Mouse (Mus musculus): ENCODE measurements around the gene Il21r. TPM values are rescaled to one million over a fixed set of nuclear protein-coding genes. Genes with fewer than 3 reads are reported as not detected.

The Il21r gene
- total RNA-seq, 2 experiments from 2014 or later = 0.74 to 2.1 TPM

DNA sequence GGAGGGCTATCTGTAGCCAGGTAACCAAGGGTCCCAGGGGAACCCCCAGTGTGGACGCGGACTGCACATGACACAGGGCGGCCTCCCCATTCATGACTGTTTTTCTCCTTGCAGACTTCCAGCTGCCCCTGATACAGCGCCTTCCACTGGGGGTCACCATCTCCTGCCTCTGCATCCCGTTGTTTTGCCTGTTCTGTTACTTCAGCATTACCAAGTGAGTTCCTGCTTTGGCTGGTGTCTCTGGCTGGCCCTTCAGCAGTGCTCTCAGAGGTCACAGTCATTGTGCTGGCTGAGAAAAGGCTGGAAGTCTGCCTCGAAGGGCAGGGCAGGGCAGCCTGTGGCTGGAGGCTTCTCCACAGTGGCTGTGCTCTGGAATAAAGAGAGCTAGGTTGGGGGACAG, 30.5 kb upstream of the Il21r start:
- no peak for ATAC-seq (replicated peaks; ENCODE audit: low FRiP score, low TSS enrichment, poor library complexity, severe bottlenecking)

DNA sequence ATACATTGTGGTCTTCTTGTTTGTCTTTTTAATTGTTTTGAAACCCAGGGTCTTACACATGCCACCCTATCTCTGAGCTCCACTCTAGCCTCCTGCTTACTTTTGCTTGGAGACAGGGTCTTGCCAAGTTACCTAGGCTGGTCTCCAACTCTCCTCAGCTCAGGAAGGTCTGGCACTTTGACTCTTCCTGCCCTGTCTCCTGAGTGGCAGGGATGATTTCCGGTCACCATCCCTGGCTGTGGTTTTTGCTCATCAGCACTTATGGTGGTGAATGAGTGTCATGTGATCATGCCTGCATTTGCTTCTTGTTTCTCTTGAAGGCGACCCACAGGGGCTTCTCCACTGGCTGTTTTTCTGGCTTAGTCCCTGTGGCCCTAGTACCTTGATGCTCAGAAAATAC, 29.4 kb upstream of the Il21r start:
- no peak for ATAC-seq (replicated peaks; ENCODE audit: low FRiP score, low TSS enrichment, poor library complexity, severe bottlenecking)

DNA sequence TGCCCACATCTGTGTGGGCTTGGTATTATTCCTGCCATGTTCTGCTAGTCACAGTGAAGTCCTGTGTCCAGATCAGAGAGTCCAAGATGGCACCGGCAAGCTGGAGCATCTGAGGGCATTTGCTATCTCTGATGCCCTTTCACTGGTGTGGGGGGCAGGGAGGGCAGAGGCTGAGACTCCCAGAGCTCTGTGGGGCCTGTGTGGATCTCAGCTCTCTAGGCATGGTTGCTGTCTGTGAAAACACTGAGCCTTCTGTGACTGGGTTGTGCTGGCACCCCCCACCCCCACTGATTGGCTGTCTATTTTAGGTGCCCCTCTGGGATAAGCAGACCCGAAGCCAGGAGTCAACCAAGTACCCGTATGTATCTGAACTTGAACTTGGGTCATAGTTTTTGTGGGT, 28.4 kb upstream of the Il21r start:
- ATAC-seq (replicated peaks; ENCODE audit: low FRiP score, low TSS enrichment, poor library complexity, severe bottlenecking) = no peak

DNA sequence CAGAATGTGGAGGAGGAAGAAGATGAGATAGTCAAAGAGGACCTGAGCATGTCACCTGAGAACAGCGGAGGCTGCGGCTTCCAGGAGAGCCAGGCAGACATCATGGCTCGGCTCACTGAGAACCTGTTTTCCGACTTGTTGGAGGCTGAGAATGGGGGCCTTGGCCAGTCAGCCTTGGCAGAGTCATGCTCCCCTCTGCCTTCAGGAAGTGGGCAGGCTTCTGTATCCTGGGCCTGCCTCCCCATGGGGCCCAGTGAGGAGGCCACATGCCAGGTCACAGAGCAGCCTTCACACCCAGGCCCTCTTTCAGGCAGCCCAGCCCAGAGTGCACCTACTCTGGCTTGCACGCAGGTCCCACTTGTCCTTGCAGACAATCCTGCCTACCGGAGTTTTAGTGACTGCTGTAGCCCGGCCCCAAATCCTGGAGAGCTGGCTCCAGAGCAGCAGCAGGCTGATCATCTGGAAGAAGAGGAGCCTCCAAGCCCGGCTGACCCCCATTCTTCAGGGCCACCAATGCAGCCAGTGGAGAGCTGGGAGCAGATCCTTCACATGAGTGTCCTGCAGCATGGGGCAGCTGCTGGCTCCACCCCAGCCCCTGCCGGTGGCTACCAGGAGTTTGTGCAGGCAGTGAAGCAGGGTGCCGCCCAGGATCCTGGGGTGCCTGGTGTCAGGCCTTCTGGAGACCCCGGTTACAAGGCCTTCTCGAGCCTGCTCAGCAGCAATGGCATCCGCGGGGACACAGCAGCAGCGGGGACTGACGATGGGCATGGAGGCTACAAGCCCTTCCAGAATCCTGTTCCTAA, 27.3 kb upstream of the Il21r start:
- ATAC-seq (replicated peaks; ENCODE audit: low FRiP score, low TSS enrichment, poor library complexity, severe bottlenecking) = no peak

DNA sequence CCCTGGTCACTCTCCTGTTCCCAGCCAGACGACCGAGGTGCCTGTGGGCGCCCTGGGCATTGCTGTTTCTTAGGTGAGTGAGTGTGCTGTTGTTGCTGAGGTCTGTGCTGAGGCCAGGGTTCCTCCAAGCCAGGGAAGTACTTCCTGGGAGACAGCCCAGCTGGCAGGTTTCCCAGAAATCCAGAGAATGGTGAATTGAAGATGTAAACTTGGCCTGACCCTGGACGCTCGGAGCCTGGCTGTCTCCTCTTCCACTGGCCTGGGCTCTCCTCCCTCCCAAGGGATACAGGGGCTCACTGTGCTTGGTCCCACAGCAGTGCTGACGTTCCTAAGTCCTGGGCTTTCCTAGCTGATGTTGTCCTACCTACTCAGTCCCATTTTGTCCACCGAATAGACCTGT, 26.2 kb upstream of the Il21r start:
- ATAC-seq (replicated peaks; ENCODE audit: low FRiP score, low TSS enrichment, poor library complexity, severe bottlenecking) = no peak

DNA sequence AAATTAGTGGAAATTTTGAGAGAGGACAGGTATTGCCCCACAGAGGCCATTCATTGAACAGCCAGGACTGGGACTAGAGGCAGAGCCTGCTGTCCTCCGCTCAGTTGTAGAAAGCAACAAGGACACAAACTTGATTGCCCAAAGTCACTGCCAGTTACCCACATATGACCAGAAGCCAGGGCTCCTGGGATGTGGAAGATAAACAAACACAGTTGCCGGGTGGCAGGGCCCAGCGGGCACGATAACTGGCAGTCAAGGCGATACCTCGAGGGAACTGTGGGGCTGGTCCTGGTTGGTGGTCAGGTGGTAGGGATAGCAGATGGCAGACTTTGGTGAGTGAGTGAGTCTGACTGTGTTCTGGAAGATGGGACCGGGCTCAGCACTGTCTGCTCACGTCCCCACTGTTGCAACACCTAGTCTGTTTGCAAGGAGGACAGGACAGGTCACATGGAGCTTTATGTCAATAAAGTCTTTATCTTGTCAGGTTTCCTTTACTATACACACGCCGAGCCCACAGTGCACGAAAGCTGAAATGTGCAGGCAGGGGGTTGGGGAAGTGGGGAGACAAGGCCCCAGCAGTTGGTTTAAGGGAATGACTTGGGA, 25.6 kb upstream of the Il21r start:
- peak; percentile 82 for ATAC-seq (replicated peaks; ENCODE audit: low FRiP score, low TSS enrichment, poor library complexity, severe bottlenecking)

DNA sequence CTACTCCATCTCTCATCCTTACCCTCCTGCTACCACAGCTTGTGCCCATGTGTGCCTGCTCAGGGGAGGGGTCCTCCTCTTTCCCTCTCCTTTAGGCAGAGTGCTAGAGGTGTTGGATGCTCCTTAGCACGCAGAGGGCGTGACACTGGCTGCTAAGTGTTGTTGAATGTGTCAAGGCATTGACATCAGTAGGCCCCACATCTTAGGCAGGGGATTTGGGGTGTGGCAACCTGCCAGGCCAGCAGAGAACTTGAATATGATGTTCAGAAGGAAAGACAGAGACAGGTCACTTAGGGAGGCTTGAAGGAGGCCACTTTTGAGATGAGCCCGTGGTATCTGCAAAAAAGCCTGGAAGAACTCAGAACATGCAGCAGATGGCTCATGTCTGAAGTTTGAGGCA, 25.1 kb upstream of the Il21r start:
- no peak for ATAC-seq (replicated peaks; ENCODE audit: low FRiP score, low TSS enrichment, poor library complexity, severe bottlenecking)

DNA sequence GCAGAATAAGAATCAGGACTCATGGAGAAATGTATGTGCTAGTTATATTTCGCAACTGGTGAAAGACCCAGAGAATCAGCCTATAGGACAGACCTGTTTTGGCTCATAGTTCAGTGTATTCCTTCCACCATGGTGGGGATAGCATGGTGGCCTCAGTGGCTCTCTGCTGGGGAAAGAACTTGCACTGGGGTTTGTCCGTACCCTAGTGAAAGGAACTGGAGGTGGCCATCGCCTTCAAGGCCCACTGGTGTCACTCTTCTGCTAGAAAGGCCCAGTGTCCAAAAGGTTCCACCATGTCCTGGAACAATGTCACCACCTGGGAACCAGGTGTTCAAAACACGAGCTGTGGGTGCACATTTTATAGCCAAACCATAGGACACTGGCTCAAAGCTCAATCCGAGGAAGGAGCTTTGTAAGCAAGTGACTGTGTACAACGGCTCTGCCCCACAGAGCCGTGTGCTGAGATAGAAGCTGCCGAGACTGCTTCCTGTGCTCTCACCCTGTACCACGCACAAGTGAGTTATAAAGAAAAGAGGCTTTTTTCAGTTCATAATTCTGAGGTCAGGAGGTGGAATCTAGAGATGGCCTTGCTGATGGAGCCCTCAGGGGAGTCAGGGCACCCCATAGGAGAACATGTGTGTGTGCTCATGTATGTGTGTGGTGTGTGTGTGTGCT, 23.5 kb upstream of the Il21r start:
- ATAC-seq (replicated peaks; ENCODE audit: low FRiP score, low TSS enrichment, poor library complexity, severe bottlenecking) = no peak

DNA sequence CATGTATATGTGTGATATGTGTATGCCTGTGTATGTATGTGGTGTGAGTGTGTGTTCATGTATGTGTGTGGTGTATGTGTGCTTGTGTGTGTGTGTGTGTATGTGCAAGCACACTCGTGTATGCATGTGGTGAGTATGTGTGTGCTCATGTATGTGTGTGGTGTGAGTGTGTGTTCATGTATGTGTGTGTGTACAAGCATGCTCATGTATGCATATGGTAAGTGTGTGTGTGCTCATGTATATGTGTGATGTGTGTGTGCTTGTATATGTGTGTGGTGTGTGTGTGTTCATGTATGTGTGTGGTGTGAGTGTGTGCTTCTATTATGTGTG, 23.0 kb upstream of the Il21r start:
- no peak for ATAC-seq (replicated peaks; ENCODE audit: low FRiP score, low TSS enrichment, poor library complexity, severe bottlenecking)

DNA sequence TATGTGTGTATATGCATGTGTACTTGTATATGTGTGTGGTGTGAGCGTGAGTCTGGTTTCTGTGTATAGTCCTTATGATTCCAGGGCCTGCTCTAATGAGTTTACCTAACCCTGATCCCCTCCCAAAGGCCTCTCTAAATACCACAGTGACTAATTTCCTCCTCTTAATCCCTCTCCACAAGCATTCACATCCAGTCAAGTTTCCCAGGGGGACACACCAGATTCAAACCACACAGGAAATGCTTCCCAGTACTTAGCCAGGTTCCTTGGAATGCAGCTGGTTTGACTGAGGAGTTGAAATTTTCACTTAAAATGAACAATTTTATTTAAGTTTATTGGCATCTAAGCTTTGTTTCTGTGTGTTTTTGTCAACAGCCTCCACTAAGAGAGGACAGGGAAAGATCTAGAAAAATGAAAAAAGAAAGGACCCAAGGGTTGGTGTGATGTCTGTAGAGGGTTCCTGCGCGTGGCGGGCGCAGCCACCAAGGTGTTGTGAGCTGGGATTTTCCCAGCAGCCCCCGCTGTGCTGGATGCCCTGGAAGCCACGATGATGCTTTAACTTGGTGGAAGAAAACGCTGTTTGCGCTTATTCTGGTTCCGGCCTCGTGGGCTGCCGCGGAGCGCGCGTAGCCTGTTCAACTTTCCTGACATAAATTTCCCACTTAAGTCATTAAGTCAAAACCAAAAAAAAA, 22.5 kb upstream of the Il21r start:
- no peak for ATAC-seq (replicated peaks; ENCODE audit: low FRiP score, low TSS enrichment, poor library complexity, severe bottlenecking)

DNA sequence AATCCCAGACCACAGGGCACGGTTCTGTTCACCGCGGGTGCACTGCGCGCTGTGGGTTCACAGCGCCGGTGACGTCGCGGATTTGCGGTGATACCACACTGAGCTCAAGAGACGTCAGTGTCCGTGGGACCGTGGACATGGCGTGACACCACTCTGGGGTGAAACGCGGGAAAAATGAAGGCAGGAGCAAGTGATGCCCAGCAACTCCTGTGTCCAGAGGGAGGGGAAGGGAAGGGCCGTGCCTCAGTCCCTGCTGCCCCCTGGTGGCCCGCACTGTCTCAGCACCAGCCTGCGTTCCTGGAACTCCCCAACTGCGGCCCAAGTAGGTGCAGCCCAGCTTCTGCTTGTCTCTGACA, 21.9 kb upstream of the Il21r start:
- ATAC-seq (replicated peaks; ENCODE audit: low FRiP score, low TSS enrichment, poor library complexity, severe bottlenecking) = peak; percentile 74

DNA sequence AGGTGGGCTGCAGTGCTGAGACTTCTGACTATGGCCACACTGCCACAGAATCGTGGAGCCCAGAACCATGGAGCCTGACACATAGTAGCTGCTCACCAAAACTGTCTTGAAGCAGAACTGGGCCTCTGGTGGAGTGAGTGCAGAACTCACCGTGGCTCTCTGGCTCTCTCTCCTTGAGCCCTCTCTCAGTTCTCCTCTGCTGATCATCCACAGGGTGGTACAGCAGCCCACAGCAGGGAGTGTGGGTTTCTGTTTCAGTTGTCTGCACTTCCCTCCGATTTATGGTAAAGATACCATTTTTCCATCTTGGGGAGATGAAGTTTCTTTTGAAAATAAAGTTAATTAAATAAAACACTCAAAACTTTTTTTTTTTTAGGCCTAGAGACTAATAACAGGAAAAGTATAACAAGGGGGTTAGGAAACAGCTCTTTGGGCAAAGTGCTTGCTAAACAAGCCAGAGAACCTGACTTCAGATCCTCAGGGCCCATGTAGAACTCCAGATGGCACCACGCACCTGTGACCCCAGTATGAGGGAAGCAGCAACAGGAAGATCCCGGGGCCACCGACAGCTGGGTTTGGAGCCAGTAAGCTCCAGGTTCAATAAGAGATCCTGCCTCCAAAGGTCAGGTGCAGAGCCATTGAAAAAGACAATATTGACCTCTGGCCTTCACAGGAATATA, 19.8 kb upstream of the Il21r start:
- no peak for ATAC-seq (replicated peaks; ENCODE audit: low FRiP score, low TSS enrichment, poor library complexity, severe bottlenecking)

DNA sequence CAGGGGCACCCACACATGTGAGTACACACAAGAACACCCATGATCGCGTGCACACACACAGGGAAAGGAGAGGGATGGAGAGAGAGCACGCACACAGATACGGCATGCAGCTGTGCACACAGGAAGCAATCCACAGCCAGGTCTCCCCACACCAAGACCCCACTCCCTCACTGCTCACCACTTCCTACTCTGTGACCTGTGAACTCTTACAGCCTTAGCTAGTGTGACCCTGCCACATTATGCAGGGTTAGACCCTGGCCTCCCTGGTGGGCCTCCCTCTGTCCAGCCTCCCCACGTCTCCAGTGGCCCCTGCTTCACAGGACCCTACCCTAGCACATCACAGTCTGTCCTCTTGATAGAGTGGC, 19.2 kb upstream of the Il21r start:
- ATAC-seq (replicated peaks; ENCODE audit: low FRiP score, low TSS enrichment, poor library complexity, severe bottlenecking) = no peak

DNA sequence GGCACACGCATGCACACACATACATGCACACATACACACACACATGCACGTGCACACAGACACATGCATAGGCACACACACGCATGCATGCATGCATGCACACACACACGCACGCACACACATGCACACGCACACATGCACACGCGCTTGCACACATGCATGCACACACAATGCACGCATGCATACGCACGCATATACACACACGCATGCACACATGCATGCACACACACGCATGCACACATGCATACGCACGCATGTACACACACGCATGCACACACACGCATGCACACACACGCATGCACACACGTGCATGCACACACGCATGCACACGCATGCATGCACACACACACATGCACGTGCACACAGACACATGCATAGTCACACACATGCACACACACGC, 16.9 kb upstream of the Il21r start:
- no peak for ATAC-seq (replicated peaks; ENCODE audit: low FRiP score, low TSS enrichment, poor library complexity, severe bottlenecking)

DNA sequence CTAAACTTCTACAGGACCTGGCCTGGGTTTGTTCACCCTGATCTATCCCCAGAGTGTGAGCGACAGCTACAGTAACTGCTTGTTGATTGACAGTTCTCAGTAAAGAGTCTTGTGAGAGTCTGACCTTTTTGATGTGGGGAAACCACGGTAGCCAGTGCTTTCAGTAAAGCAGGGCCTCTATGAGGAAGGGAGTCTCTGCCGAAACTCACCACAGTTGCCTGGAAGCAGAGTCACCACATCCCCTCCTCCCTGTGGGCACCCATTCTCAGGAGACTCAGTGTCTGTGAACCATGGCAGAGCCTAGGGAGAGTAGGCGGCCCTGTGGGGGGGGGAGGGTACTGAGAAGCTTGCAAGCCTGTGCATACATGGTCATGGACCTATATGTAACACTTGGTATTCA, 14.5 kb upstream of the Il21r start:
- no peak for ATAC-seq (replicated peaks; ENCODE audit: low FRiP score, low TSS enrichment, poor library complexity, severe bottlenecking)

DNA sequence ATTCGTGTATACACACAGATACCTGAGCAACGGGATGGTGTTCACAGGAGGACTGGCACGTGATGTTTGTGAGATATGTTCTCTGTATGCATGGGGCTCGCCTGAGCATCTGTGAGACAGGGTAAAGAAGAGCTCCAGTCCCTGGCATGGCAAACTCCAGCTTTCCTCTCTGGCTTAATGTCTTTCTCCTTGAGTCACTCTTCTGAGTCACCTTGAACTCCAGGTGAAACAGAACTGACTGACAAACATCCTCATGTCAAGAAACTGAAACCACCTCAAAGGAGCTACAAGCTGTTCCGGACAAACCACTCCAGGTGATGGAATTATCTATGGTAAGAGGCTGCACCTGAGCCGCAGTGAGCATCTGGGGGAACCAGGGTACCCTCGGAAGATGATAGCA, 13.3 kb upstream of the Il21r start:
- no peak for ATAC-seq (replicated peaks; ENCODE audit: low FRiP score, low TSS enrichment, poor library complexity, severe bottlenecking)

DNA sequence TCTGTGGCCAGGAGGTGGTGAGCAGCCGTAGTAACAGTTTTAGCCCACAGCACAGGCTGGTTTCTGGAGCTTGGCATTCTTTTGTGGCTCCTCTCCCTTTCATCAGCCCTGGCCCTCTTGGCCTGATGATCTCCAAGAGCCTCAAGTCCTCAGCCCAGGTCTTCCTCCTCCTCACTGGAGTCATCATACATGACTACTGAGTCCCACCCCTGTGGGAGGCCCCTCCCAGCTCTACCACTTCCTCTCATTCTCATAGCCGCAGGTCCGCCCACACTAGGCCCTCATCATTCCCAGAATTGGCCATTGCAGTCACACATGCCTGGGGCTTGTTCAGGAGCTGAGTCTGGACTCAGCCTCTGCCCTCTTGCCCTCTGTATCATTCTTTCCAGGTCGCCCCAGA, 9.4 kb upstream of the Il21r start:
- ATAC-seq (replicated peaks; ENCODE audit: low FRiP score, low TSS enrichment, poor library complexity, severe bottlenecking) = 0 out of 2 replicates have a peak, but pooled peaks have one; percentile 29

DNA sequence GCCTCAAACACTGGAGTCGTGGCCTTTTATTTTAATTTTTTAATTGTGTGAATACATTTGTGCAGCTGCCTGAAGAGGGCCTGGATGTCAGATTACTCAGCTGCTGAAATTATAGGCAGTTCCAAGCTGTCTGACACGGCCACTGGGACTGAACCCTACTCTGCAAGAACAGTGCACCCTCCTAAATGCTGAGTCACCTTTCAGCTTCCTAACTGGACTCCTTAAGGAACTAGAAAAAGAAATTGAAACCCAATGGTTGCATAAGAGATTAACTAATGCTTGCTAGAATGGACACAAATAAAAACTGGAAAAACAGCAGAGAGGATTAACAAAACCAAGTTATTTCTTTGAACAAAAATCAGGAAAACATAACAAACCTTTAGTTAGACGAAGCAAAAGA, 6.8 kb upstream of the Il21r start:
- no peak for ATAC-seq (replicated peaks; ENCODE audit: low FRiP score, low TSS enrichment, poor library complexity, severe bottlenecking)

DNA sequence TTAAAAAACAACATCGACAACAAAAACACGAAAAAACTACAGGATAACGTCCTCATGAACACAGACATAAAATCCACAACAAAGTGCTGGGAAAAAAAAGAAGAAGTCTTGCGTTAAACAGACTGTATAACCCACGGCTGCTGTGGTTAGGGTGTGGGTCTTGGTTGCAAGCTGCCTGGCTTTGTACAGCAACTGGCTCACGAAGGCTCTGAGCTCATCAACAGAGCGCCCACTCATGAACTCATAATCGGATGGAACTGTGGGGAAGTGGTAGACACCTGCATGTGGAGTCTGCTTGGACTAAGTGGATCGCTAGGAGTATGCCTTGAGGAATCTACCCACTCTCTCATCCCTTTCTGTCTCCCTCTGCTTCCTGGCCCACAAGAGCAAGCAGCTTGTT, 6.1 kb upstream of the Il21r start:
- ATAC-seq (replicated peaks; ENCODE audit: low FRiP score, low TSS enrichment, poor library complexity, severe bottlenecking) = no peak
